21 mouse cellular contexts compared by ENCODE assay signal in the genomic region with DNA sequence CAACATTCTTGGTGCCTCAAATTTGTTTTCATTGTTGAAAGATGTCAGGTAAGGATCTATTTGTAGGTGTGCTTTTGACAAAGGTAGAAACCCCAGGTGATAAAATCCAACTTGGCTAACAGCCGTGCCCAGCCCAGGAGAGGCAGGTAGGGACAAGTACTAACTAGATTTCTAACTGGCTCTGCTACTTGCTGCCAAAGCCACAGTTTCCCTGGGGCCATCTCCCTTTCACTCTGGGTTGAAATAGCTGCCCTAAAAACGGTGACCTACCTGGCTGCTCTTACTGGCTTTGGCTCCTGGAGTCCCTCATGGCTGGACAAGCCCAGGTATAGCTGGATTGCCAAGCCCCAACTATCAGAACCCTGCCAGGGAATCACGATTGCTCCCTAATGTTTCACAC. TPM values are rescaled to one million over a fixed set of nuclear protein-coding genes. Genes with fewer than 3 reads are reported as not detected.
A peak's percentile ranks its signal among the peaks of the same experiment; 100 is the strongest.
DNase-seq lines count a peak whose midpoint lies in the region; ATAC-seq and TF ChIP-seq lines count a peak whose summit lies in the region.
"Had no signal": no experiment of that assay in that cellular context is flagged by ENCODE, and none has a peak within 500 bp of the region (broad histone marks: within the 10 kb centered on the region; RNA-seq: fewer than 3 reads in every experiment).

No protein-coding gene starts in this region.

- no peak overlapping the region for H3K4me2 ChIP-seq in kidney, embryonic 16.5 days (replicated peaks; ENCODE audit: low read depth, low read length)
- no peak overlapping the region for H3K4me2 ChIP-seq in stomach, embryonic 16.5 days (ENCODE audit: low read depth, low read length)
- H3K4me2 ChIP-seq: forebrain, embryonic 15.5 days; hindbrain, embryonic 13.5 days; limb, embryonic 13.5 days had no signal

- ATAC-seq in kidney, embryonic 16.5 days (ENCODE audit: low FRiP score, low TSS enrichment), result no peak
- ATAC-seq in stomach, embryonic 16.5 days (ENCODE audit: insufficient read depth, low FRiP score), result no peak
- ATAC-seq: forebrain, embryonic 15.5 days; lung, postnatal 0 days had no signal

- WGBS in kidney, embryonic 16.5 days, result 81% methylated on average over 3 of the region's 3 CpGs
- 64% methylated on average over 3 of the region's 3 CpGs for WGBS in stomach, embryonic 16.5 days

- H3K27ac ChIP-seq in testis, adult 2 months (ENCODE audit: control insufficient read depth, insufficient read depth, low read depth, low read length), result no peak overlapping the region
- peak overlapping the region; percentile 86 for H3K27ac ChIP-seq in kidney, embryonic 16.5 days (ENCODE audit: low read length)
- H3K27ac ChIP-seq in stomach, embryonic 16.5 days (ENCODE audit: low read length), result peak overlapping the region; percentile 89
- H3K27ac ChIP-seq: forebrain, embryonic 15.5 days; hindbrain, embryonic 13.5 days; limb, embryonic 13.5 days; midbrain, embryonic 10.5 days had no signal

- no peaks in the 10 kb centered on the region for H3K4me1 ChIP-seq in testis, adult 2 months (ENCODE audit: control insufficient read depth, insufficient read depth, low read length)
- peaks cover 31% of the 10 kb centered on the region for H3K4me1 ChIP-seq in kidney, embryonic 16.5 days (ENCODE audit: insufficient read depth, low read length)
- peaks cover 21% of the 10 kb centered on the region for H3K4me1 ChIP-seq in stomach, embryonic 16.5 days (ENCODE audit: control insufficient read depth, insufficient read depth, low read length)
- H3K4me1 ChIP-seq: forebrain, embryonic 15.5 days had no signal

- TF ChIP-seq CTCF in testis, adult 2 months (IDR thresholded peaks at IDR 0.05; ENCODE audit: control insufficient read depth, insufficient read depth, insufficient replicate concordance, low read depth, low read length), result no peak

- no peaks in the 10 kb centered on the region for H3K36me3 ChIP-seq in testis, adult 2 months (ENCODE audit: control insufficient read depth, insufficient read depth, low read length)
- no peaks in the 10 kb centered on the region for H3K36me3 ChIP-seq in kidney, embryonic 16.5 days (ENCODE audit: insufficient read depth, low read length)
- H3K36me3 ChIP-seq in stomach, embryonic 16.5 days (ENCODE audit: control insufficient read depth, insufficient read depth, low read length), result no peaks in the 10 kb centered on the region
- H3K36me3 ChIP-seq: forebrain, embryonic 15.5 days; hindbrain, embryonic 13.5 days; limb, embryonic 13.5 days; midbrain, embryonic 10.5 days had no signal

- H3K27me3 ChIP-seq in testis, adult 2 months (ENCODE audit: control insufficient read depth, insufficient read depth, low read length), result no peaks in the 10 kb centered on the region
- H3K27me3 ChIP-seq in kidney, embryonic 16.5 days (ENCODE audit: insufficient read depth, low read length), result no peaks in the 10 kb centered on the region
- H3K27me3 ChIP-seq in stomach, embryonic 16.5 days (ENCODE audit: control insufficient read depth, insufficient read depth, low read length), result no peaks in the 10 kb centered on the region
- H3K27me3 ChIP-seq: forebrain, embryonic 15.5 days; hindbrain, embryonic 13.5 days; limb, embryonic 13.5 days had no signal

- no peak overlapping the region for H3K9ac ChIP-seq in kidney, embryonic 16.5 days (replicated peaks; ENCODE audit: low read length)
- no peak overlapping the region for H3K9ac ChIP-seq in stomach, embryonic 16.5 days (ENCODE audit: low read length)
- H3K9ac ChIP-seq: forebrain, embryonic 15.5 days; hindbrain, embryonic 13.5 days; limb, embryonic 13.5 days had no signal

- no peak for TF ChIP-seq POLR2A in testis, adult 2 months (IDR thresholded peaks at IDR 0.05; ENCODE audit: control insufficient read depth, low read depth, low read length)

- H3K4me3 ChIP-seq in testis, adult 2 months (ENCODE audit: control insufficient read depth, low read depth, low read length), result peak overlapping the region; percentile 67; the same call in 1 of the 2 replicates
- H3K4me3 ChIP-seq in kidney, embryonic 16.5 days (ENCODE audit: low read length), result no peak overlapping the region
- H3K4me3 ChIP-seq in stomach, embryonic 16.5 days (replicated peaks; ENCODE audit: low read length), result no peak overlapping the region
- H3K4me3 ChIP-seq: forebrain, embryonic 15.5 days; hindbrain, embryonic 13.5 days; limb, embryonic 13.5 days; midbrain, embryonic 10.5 days had no signal

- DNase-seq in adrenal gland, postnatal 10 days, result peak; percentile 29
- DNase-seq in adrenal gland, adult 2 months, result no peak
- DNase-seq in testis, postnatal 10 days (ENCODE audit: low spot score), result no peak
- DNase-seq in heart, adult 18-20 months, result no peak
- no peak for DNase-seq in cerebellum, adult 9-10 months
- DNase-seq: adrenal gland, postnatal 25 days; cerebellum, postnatal 10 days; embryo, embryonic 11 days; heart, adult 11 months; layer of hippocampus, postnatal 36 days; thymus, postnatal 4 days had no signal

- H3K9me3 ChIP-seq in kidney, embryonic 16.5 days (ENCODE audit: low read length), result no peaks in the 10 kb centered on the region
- H3K9me3 ChIP-seq in stomach, embryonic 16.5 days (replicated peaks; ENCODE audit: control insufficient read depth, low read length), result no peaks in the 10 kb centered on the region
- H3K9me3 ChIP-seq: forebrain, embryonic 15.5 days; hindbrain, embryonic 13.5 days; limb, embryonic 13.5 days; midbrain, embryonic 10.5 days had no signal

RNA-seq across cellular contexts. Expression of gene Acsl5, which starts 15.0 kb away (rescaled TPM):
- 100 to 1,000 TPM in 1 of 2 experiments, 10 to 100 TPM in 1; 89.8 to 143 TPM for total RNA-seq in adrenal gland, postnatal 10 days (2021)
- 100 to 1,000 TPM in 1 of 2 experiments, 10 to 100 TPM in 1; 86.1 to 324 TPM for total RNA-seq in adrenal gland, adult 2 months (2021)
- polyA plus RNA-seq in adrenal gland, adult 2 months (2012; rRNA removed), result 7.4 and 10.4 TPM in 2 replicates
- polyA plus RNA-seq in testis, adult 2 months (2012; rRNA removed), result 6.9 and 7.1 TPM in 2 replicates
- polyA plus RNA-seq in kidney, embryonic 16.5 days (2015; fragmentation: Nextera tagmentation; extraction: Ambion mirVana), result 58.4 and 59.0 TPM in 2 replicates
- polyA plus RNA-seq in stomach, embryonic 16.5 days (2015; fragmentation: Nextera tagmentation; extraction: Ambion mirVana), result 145 and 151 TPM in 2 replicates
- 10 to 100 TPM; 11.7 to 33.6 TPM for total RNA-seq in heart, adult 18-20 months (2021)

RNA-seq across cellular contexts. Expression of gene Gucy2g, which starts 25.8 kb away (rescaled TPM):
- not detected for total RNA-seq in adrenal gland, postnatal 10 days (2021)
- not detected for total RNA-seq in adrenal gland, adult 2 months (2021)
- polyA plus RNA-seq in adrenal gland, adult 2 months (2012; rRNA removed), result 0.03 TPM in 1 of 2 replicates, not detected in the other
- polyA plus RNA-seq in testis, adult 2 months (2012; rRNA removed), result 1.9 and 2.1 TPM in 2 replicates
- 0.05 and 0.10 TPM in 2 replicates for polyA plus RNA-seq in kidney, embryonic 16.5 days (2015; fragmentation: Nextera tagmentation; extraction: Ambion mirVana)
- polyA plus RNA-seq in stomach, embryonic 16.5 days (2015; fragmentation: Nextera tagmentation; extraction: Ambion mirVana), result 0.05 and 0.11 TPM in 2 replicates
- under 1 TPM in 1 of 2 experiments, not detected in 1; 0.10 TPM for total RNA-seq in heart, adult 18-20 months (2021)
- total RNA-seq: adrenal gland, postnatal 25 days; neutrophil, adult 5-6 weeks had no signal
- polyA plus RNA-seq: forebrain, embryonic 15.5 days; heart, embryonic 16.5 days; limb, embryonic 13.5 days; midbrain, embryonic 10.5 days had no signal

RNA-seq across cellular contexts. Expression of gene Zdhhc6, which starts 49.0 kb away (rescaled TPM):
- total RNA-seq in adrenal gland, postnatal 10 days (2021), result 10 to 100 TPM; 37.9 to 38.8 TPM
- 10 to 100 TPM; 38.0 to 41.9 TPM for total RNA-seq in adrenal gland, adult 2 months (2021)
- 5.2 and 6.1 TPM in 2 replicates for polyA plus RNA-seq in adrenal gland, adult 2 months (2012; rRNA removed)
- polyA plus RNA-seq in testis, adult 2 months (2012; rRNA removed), result 10.7 and 13.2 TPM in 2 replicates
- 111 and 115 TPM in 2 replicates for polyA plus RNA-seq in kidney, embryonic 16.5 days (2015; fragmentation: Nextera tagmentation; extraction: Ambion mirVana)
- 85.8 and 92.1 TPM in 2 replicates for polyA plus RNA-seq in stomach, embryonic 16.5 days (2015; fragmentation: Nextera tagmentation; extraction: Ambion mirVana)
- total RNA-seq in heart, adult 18-20 months (2021), result 10 to 100 TPM; 18.9 to 22.7 TPM

RNA-seq across cellular contexts. Expression of gene Vti1a, which starts 49.3 kb away (rescaled TPM):
- 10 to 100 TPM; 27.6 to 33.0 TPM for total RNA-seq in adrenal gland, postnatal 10 days (2021)
- 10 to 100 TPM; 34.2 to 39.6 TPM for total RNA-seq in adrenal gland, adult 2 months (2021)
- polyA plus RNA-seq in adrenal gland, adult 2 months (2012; rRNA removed), result 12.7 and 13.4 TPM in 2 replicates
- 4.7 and 4.9 TPM in 2 replicates for polyA plus RNA-seq in testis, adult 2 months (2012; rRNA removed)
- polyA plus RNA-seq in kidney, embryonic 16.5 days (2015; fragmentation: Nextera tagmentation; extraction: Ambion mirVana), result 28.7 and 30.6 TPM in 2 replicates
- polyA plus RNA-seq in stomach, embryonic 16.5 days (2015; fragmentation: Nextera tagmentation; extraction: Ambion mirVana), result 26.1 and 27.0 TPM in 2 replicates
- 10 to 100 TPM; 16.1 to 17.0 TPM for total RNA-seq in heart, adult 18-20 months (2021)
